Mouse (Mus musculus) thymus, adult 2 months (tissue): ENCODE measurements around the gene Opn5.

Experiments used
- CTCF ChIP-seq: fragments of 200-500 bp; IDR thresholded peaks from 2 replicates; pipeline ENCODE4 v1.5.1; 2012; ENCODE audit warnings: mild to moderate bottlenecking, control low read depth, low read length, moderate library complexity, borderline replicate concordance; ENCODE audit not compliant: control insufficient read depth, poor library complexity, insufficient read depth; ENCODE audit errors: extremely low read depth
- POLR2A ChIP-seq: fragments of 200-500 bp; IDR thresholded peaks from 2 replicates; pipeline ENCODE4 v1.6.1; 2012; ENCODE audit warnings: mild to moderate bottlenecking, low read length, control low read depth, moderate library complexity; ENCODE audit not compliant: control insufficient read depth, poor library complexity, insufficient read depth; ENCODE audit errors: extremely low read depth

DNA sequence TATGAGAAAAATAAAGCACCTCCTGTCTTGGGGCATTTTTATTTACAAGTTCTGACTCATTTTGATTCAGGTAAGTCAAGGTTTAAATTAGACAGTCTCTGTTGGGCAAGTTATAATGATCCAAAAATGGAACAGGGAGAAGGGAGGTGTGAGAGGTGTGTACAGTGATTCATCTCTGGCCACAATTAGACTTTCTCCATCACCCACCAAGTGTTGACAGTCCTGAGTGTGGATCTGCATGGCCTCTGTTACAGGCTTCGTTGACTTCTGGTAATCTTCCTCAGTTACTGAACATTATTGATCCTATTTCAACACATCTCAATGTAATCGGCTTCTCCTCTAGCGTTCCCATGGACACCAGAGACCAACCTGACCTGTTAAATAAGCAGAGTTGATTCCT is 32.2 kb upstream of the Opn5 start:
- TF ChIP-seq POLR2A (no peak), CTCF (no peak)
